In genomic region chr7:127019306-127019960, GRCm38 (mm10) we compare ENCODE assay signal across 10 mouse cellular contexts. TPM values are rescaled to one million over a fixed set of nuclear protein-coding genes. Genes with fewer than 3 reads are reported as not detected.
DNase-seq lines count a peak whose midpoint lies in the region; ATAC-seq and TF ChIP-seq lines count a peak whose summit lies in the region.
"Had no signal": no experiment of that assay in that cellular context is flagged by ENCODE, and none has a peak within 500 bp of the region (broad histone marks: within the 10 kb centered on the region; RNA-seq: fewer than 3 reads in every experiment).

No protein-coding gene starts in this region.

- H3K4me2 ChIP-seq in heart, postnatal 0 days (ENCODE audit: low read depth, low read length) = peak overlapping the region; percentile 78; the same call in 1 of the 2 replicates
- peak overlapping the region; percentile 83 for H3K4me2 ChIP-seq in embryonic facial prominence, embryonic 11.5 days (ENCODE audit: low read depth, low read length)
- peak overlapping the region; percentile 98 for H3K4me2 ChIP-seq in hindbrain, embryonic 13.5 days
- peak overlapping the region; percentile 64 for H3K4me2 ChIP-seq in midbrain, embryonic 15.5 days

- H3K4me1 ChIP-seq in heart, postnatal 0 days (ENCODE audit: control insufficient read depth, insufficient read depth) = peaks cover 39% of the 10 kb centered on the region
- H3K4me1 ChIP-seq in heart, adult 2 months (ENCODE audit: control insufficient read depth, insufficient read depth, low read length) = peaks cover 11% of the 10 kb centered on the region
- peaks cover 22% of the 10 kb centered on the region for H3K4me1 ChIP-seq in embryonic facial prominence, embryonic 11.5 days (ENCODE audit: control insufficient read depth, insufficient read depth, low read length)
- H3K4me1 ChIP-seq in hindbrain, embryonic 13.5 days (replicated peaks) = peaks cover 88% of the 10 kb centered on the region
- H3K4me1 ChIP-seq in midbrain, embryonic 15.5 days = peaks cover 91% of the 10 kb centered on the region

- no peak for DNase-seq in heart, postnatal 0 days (ENCODE audit: low spot score)
- DNase-seq in heart, adult 2 months = no peak
- no peak for DNase-seq in embryonic facial prominence, embryonic 11.5 days (ENCODE audit: low spot score)
- DNase-seq in spleen, postnatal 10 days (ENCODE audit: low spot score in 2 of 2) = no peak
- DNase-seq in spleen, postnatal 4 days (ENCODE audit: low spot score in 2 of 2) = no peak
- DNase-seq in frontal cortex, postnatal 36 days (ENCODE audit: low spot score in 2 of 2) = no peak
- DNase-seq: adrenal gland, postnatal 36 days; thymus, adult 18-20 months had no signal

- no peak overlapping the region for H3K27ac ChIP-seq in heart, postnatal 0 days (ENCODE audit: low read depth)
- no peak overlapping the region; the same call in 1 of the 2 replicates for H3K27ac ChIP-seq in heart, adult 2 months
- 0 out of 2 replicates have a peak overlapping the region, but pooled peaks have one; percentile 7 for H3K27ac ChIP-seq in embryonic facial prominence, embryonic 11.5 days (replicated peaks; ENCODE audit: low read depth, low read length)
- H3K27ac ChIP-seq in hindbrain, embryonic 13.5 days = no peak overlapping the region
- H3K27ac ChIP-seq in midbrain, embryonic 15.5 days = no peak overlapping the region

- no peak for ATAC-seq in heart, postnatal 0 days (ENCODE audit: insufficient read depth, low read depth)
- ATAC-seq in embryonic facial prominence, embryonic 11.5 days (replicated peaks; ENCODE audit: insufficient number of reproducible peaks, low FRiP score, low TSS enrichment, low read depth) = no peak
- no peak for ATAC-seq in hindbrain, embryonic 13.5 days (ENCODE audit: low FRiP score)
- no peak for ATAC-seq in midbrain, embryonic 15.5 days (replicated peaks)

- TF ChIP-seq POLR2A in heart, adult 2 months (IDR thresholded peaks at IDR 0.05; ENCODE audit: insufficient read depth, low read depth, low read length) = no peak

- H3K4me3 ChIP-seq in heart, postnatal 0 days (ENCODE audit: low read depth, low read length) = no peak overlapping the region
- no peak overlapping the region for H3K4me3 ChIP-seq in heart, adult 2 months
- no peak overlapping the region for H3K4me3 ChIP-seq in embryonic facial prominence, embryonic 11.5 days (ENCODE audit: low read depth, low read length)
- peak overlapping the region; percentile 54 for H3K4me3 ChIP-seq in hindbrain, embryonic 13.5 days
- H3K4me3 ChIP-seq in midbrain, embryonic 15.5 days = peak overlapping the region; percentile 49; the same call in 1 of the 2 replicates

- TF ChIP-seq CTCF in heart, postnatal 0 days (IDR thresholded peaks at IDR 0.05; ENCODE audit: low read depth) = no peak
- no peak for TF ChIP-seq CTCF in heart, adult 2 months (IDR thresholded peaks at IDR 0.05)

- no peaks in the 10 kb centered on the region for H3K9me3 ChIP-seq in heart, postnatal 0 days (replicated peaks; ENCODE audit: control insufficient read depth, low read length)
- H3K9me3 ChIP-seq in embryonic facial prominence, embryonic 11.5 days (replicated peaks; ENCODE audit: control insufficient read depth, low read length) = no peaks in the 10 kb centered on the region
- H3K9me3 ChIP-seq in hindbrain, embryonic 13.5 days = no peaks in the 10 kb centered on the region
- no peaks in the 10 kb centered on the region for H3K9me3 ChIP-seq in midbrain, embryonic 15.5 days

- no peak overlapping the region for H3K9ac ChIP-seq in heart, postnatal 0 days (replicated peaks; ENCODE audit: low read depth, low read length)
- H3K9ac ChIP-seq in heart, adult 2 months (ENCODE audit: low read depth, low read length) = no peak overlapping the region
- peak overlapping the region; percentile 74 for H3K9ac ChIP-seq in embryonic facial prominence, embryonic 11.5 days (replicated peaks; ENCODE audit: low read length)
- H3K9ac ChIP-seq in hindbrain, embryonic 13.5 days = peak overlapping the region; percentile 84
- H3K9ac ChIP-seq in midbrain, embryonic 15.5 days = peak overlapping the region; percentile 60; the same call in 1 of the 2 replicates

- TF ChIP-seq EP300 in heart, postnatal 0 days (IDR thresholded peaks at IDR 0.05; ENCODE audit: low read depth) = no peak
- no peak for TF ChIP-seq EP300 in heart, adult 2 months (IDR thresholded peaks at IDR 0.05; ENCODE audit: insufficient read depth, low read depth, low read length)

- WGBS in heart, postnatal 0 days = 78% methylated on average over 14 of the region's 14 CpGs
- WGBS in heart, adult 2 months = 75% methylated on average over 14 of the region's 14 CpGs
- 77% methylated on average over 14 of the region's 14 CpGs for WGBS in embryonic facial prominence, embryonic 11.5 days
- WGBS in hindbrain, embryonic 13.5 days = 82% methylated on average over 14 of the region's 14 CpGs
- WGBS in midbrain, embryonic 15.5 days = 79% methylated on average over 14 of the region's 14 CpGs

- no peaks in the 10 kb centered on the region for H3K27me3 ChIP-seq in heart, postnatal 0 days (ENCODE audit: control insufficient read depth, insufficient read depth, low read length)
- H3K27me3 ChIP-seq in heart, adult 2 months (ENCODE audit: control insufficient read depth, insufficient read depth, low read length) = no peaks in the 10 kb centered on the region
- H3K27me3 ChIP-seq in embryonic facial prominence, embryonic 11.5 days (ENCODE audit: control insufficient read depth, insufficient read depth, low read length) = no peaks in the 10 kb centered on the region
- no peaks in the 10 kb centered on the region for H3K27me3 ChIP-seq in hindbrain, embryonic 13.5 days
- no peaks in the 10 kb centered on the region for H3K27me3 ChIP-seq in midbrain, embryonic 15.5 days (replicated peaks)

- H3K36me3 ChIP-seq in heart, postnatal 0 days (replicated peaks; ENCODE audit: control insufficient read depth, insufficient read depth, low read length) = peaks cover 30% of the 10 kb centered on the region
- peaks cover 5% of the 10 kb centered on the region for H3K36me3 ChIP-seq in heart, adult 2 months (ENCODE audit: control insufficient read depth, insufficient read depth, low read length)
- H3K36me3 ChIP-seq in embryonic facial prominence, embryonic 11.5 days (replicated peaks; ENCODE audit: control insufficient read depth, insufficient read depth, low read depth, low read length) = peaks cover 4% of the 10 kb centered on the region
- peaks cover 40% of the 10 kb centered on the region for H3K36me3 ChIP-seq in hindbrain, embryonic 13.5 days
- H3K36me3 ChIP-seq in midbrain, embryonic 15.5 days (replicated peaks) = peaks cover 11% of the 10 kb centered on the region

- no peaks in the 10 kb centered on the region; the same call in 1 of the 2 replicates for H3K79me2 ChIP-seq in heart, adult 2 months (replicated peaks; ENCODE audit: control insufficient read depth, insufficient read depth, low read length)

- intact Hi-C loops in heart, adult 2 months (cut with DNase I) = loop anchor here (10.0 kb wide), 1 partner anchor 175 kb away; the partner anchor contains the start of gene Cd2bp2

RNA-seq across cellular contexts. Expression of gene Gm42742, which starts 1.5 kb away (rescaled TPM):
- total RNA-seq in heart, postnatal 0 days (2014; rRNA removed; ENCODE audit: low replicate concordance) = 22.8 and 24.8 TPM in 2 replicates
- 5.7 and 44.5 TPM in 2 replicates for polyA plus RNA-seq in heart, postnatal 0 days (2015; fragmentation: Nextera tagmentation; extraction: Ambion mirVana)
- total RNA-seq in heart, adult 2 months (2021) = 10 to 100 TPM; 15.9 to 25.8 TPM
- polyA plus RNA-seq in heart, adult 2 months (2012; rRNA removed) = 21.7 and 24.3 TPM in 2 replicates
- polyA plus RNA-seq in embryonic facial prominence, embryonic 11.5 days (2014; fragmentation: Nextera tagmentation; extraction: Ambion mirVana) = 52.7 and 56.0 TPM in 2 replicates
- polyA plus RNA-seq in hindbrain, embryonic 13.5 days (2015; fragmentation: Nextera tagmentation; extraction: Ambion mirVana) = 66.8 and 73.4 TPM in 2 replicates
- 44.9 and 52.6 TPM in 2 replicates for polyA plus RNA-seq in midbrain, embryonic 15.5 days (2015; fragmentation: Nextera tagmentation; extraction: Ambion mirVana)

RNA-seq across cellular contexts. Expression of gene Prrt2, which starts 1.6 kb away (rescaled TPM):
- not detected in 2 replicates for total RNA-seq in heart, postnatal 0 days (2014; rRNA removed; ENCODE audit: low replicate concordance)
- 0.23 and 1.1 TPM in 2 replicates for polyA plus RNA-seq in heart, postnatal 0 days (2015; fragmentation: Nextera tagmentation; extraction: Ambion mirVana)
- under 1 TPM; 0.63 to 0.77 TPM for total RNA-seq in heart, adult 2 months (2021)
- polyA plus RNA-seq in heart, adult 2 months (2012; rRNA removed) = 5.7 and 8.0 TPM in 2 replicates
- polyA plus RNA-seq in embryonic facial prominence, embryonic 11.5 days (2014; fragmentation: Nextera tagmentation; extraction: Ambion mirVana) = 7.6 and 7.7 TPM in 2 replicates
- 18.3 and 19.2 TPM in 2 replicates for polyA plus RNA-seq in hindbrain, embryonic 13.5 days (2015; fragmentation: Nextera tagmentation; extraction: Ambion mirVana)
- polyA plus RNA-seq in midbrain, embryonic 15.5 days (2015; fragmentation: Nextera tagmentation; extraction: Ambion mirVana) = 40.7 and 42.3 TPM in 2 replicates

RNA-seq across cellular contexts. Expression of gene Pagr1a, which starts 2.3 kb away (rescaled TPM):
- not detected in 2 replicates for total RNA-seq in heart, postnatal 0 days (2014; rRNA removed; ENCODE audit: low replicate concordance)
- 21.7 and 44.8 TPM in 2 replicates for polyA plus RNA-seq in heart, postnatal 0 days (2015; fragmentation: Nextera tagmentation; extraction: Ambion mirVana)
- total RNA-seq in heart, adult 2 months (2021) = 10 to 100 TPM; 12.8 to 21.4 TPM
- polyA plus RNA-seq in heart, adult 2 months (2012; rRNA removed) = 3.6 and 4.3 TPM in 2 replicates
- polyA plus RNA-seq in embryonic facial prominence, embryonic 11.5 days (2014; fragmentation: Nextera tagmentation; extraction: Ambion mirVana) = 53.4 and 75.3 TPM in 2 replicates
- polyA plus RNA-seq in hindbrain, embryonic 13.5 days (2015; fragmentation: Nextera tagmentation; extraction: Ambion mirVana) = 41.8 and 53.4 TPM in 2 replicates
- 46.9 and 73.4 TPM in 2 replicates for polyA plus RNA-seq in midbrain, embryonic 15.5 days (2015; fragmentation: Nextera tagmentation; extraction: Ambion mirVana)

RNA-seq across cellular contexts. Expression of gene Pagr1b, which starts 3.1 kb away (rescaled TPM):
- total RNA-seq in heart, postnatal 0 days (2014; rRNA removed; ENCODE audit: low replicate concordance) = not detected in 2 replicates
- not detected in 2 replicates for polyA plus RNA-seq in heart, postnatal 0 days (2015; fragmentation: Nextera tagmentation; extraction: Ambion mirVana)
- total RNA-seq in heart, adult 2 months (2021) = not detected
- not detected in 2 replicates for polyA plus RNA-seq in heart, adult 2 months (2012; rRNA removed)
- polyA plus RNA-seq in embryonic facial prominence, embryonic 11.5 days (2014; fragmentation: Nextera tagmentation; extraction: Ambion mirVana) = 0.32 and 0.53 TPM in 2 replicates
- polyA plus RNA-seq in hindbrain, embryonic 13.5 days (2015; fragmentation: Nextera tagmentation; extraction: Ambion mirVana) = 0.45 and 1.1 TPM in 2 replicates
- polyA plus RNA-seq in midbrain, embryonic 15.5 days (2015; fragmentation: Nextera tagmentation; extraction: Ambion mirVana) = 1.0 TPM in 1 of 2 replicates, not detected in the other

RNA-seq across cellular contexts. Expression of gene Mvp, which starts 5.0 kb away (rescaled TPM):
- total RNA-seq in heart, postnatal 0 days (2014; rRNA removed; ENCODE audit: low replicate concordance) = 24.2 and 32.5 TPM in 2 replicates
- polyA plus RNA-seq in heart, postnatal 0 days (2015; fragmentation: Nextera tagmentation; extraction: Ambion mirVana) = 16.1 and 17.4 TPM in 2 replicates
- 10 to 100 TPM; 50.4 to 59.1 TPM for total RNA-seq in heart, adult 2 months (2021)
- polyA plus RNA-seq in heart, adult 2 months (2012; rRNA removed) = 48.8 and 50.7 TPM in 2 replicates
- 2.6 and 3.0 TPM in 2 replicates for polyA plus RNA-seq in embryonic facial prominence, embryonic 11.5 days (2014; fragmentation: Nextera tagmentation; extraction: Ambion mirVana)
- 4.5 and 5.2 TPM in 2 replicates for polyA plus RNA-seq in hindbrain, embryonic 13.5 days (2015; fragmentation: Nextera tagmentation; extraction: Ambion mirVana)
- polyA plus RNA-seq in midbrain, embryonic 15.5 days (2015; fragmentation: Nextera tagmentation; extraction: Ambion mirVana) = 4.0 and 4.5 TPM in 2 replicates

Comparison
In these comparisons a context has a peak if more than half of its experiments do, and no peak if none do; other contexts are left out.
1. H3K4me3 ChIP-seq: peak in hindbrain, embryonic 13.5 days (single experiment) and midbrain, embryonic 15.5 days (single experiment); none in heart, postnatal 0 days (single experiment), heart, adult 2 months (single experiment) and embryonic facial prominence, embryonic 11.5 days (single experiment).
2. H3K9ac ChIP-seq: peak in embryonic facial prominence, embryonic 11.5 days (single experiment), hindbrain, embryonic 13.5 days (single experiment) and midbrain, embryonic 15.5 days (single experiment); none in heart, postnatal 0 days (single experiment) and heart, adult 2 months (single experiment).
3. Peak in every context shown above with its lines, with median percentiles within 50 percentile points of each other: H3K4me2 ChIP-seq.